Mouse (Mus musculus) neural tube, embryonic 14.5 days (tissue): ENCODE measurements at regions not wholly inside any gene's neighbourhood (a gene's known extent, or its start where the extent isn't known, plus 50 kb on each side); places are given as distances from the start of the nearest gene placed in this dataset.

Experiments
- ATAC-seq: fragments of 200-750 bp; cut with Nextera tagmentation; 2 replicates; pipeline ENCODE4 v1.8.0; 2017; ENCODE audit warnings: low read depth, mild to moderate bottlenecking, moderate TSS enrichment, moderate library complexity
- H3K27ac ChIP-seq: fragments of 300-500 bp; sonication (generic); 2 replicates; pipeline ENCODE4 v1.5.1; 2014; ENCODE audit warnings: low read depth, mild to moderate bottlenecking, control low read depth, low read length, moderate library complexity, mixed read lengths
- H3K27me3 ChIP-seq: fragments of 300-500 bp; sonication (generic); 2 replicates; pipeline ENCODE4 v1.6.1; 2014; ENCODE audit warnings: low read length; ENCODE audit not compliant: control insufficient read depth, insufficient read depth
- H3K36me3 ChIP-seq: fragments of 300-500 bp; sonication (generic); 2 replicates; pipeline ENCODE4 v1.6.1; 2014; ENCODE audit warnings: low read length, mixed read lengths; ENCODE audit not compliant: control insufficient read depth, insufficient read depth
- H3K4me1 ChIP-seq: fragments of 300-500 bp; sonication (generic); 2 replicates; pipeline ENCODE4 v1.6.1; 2014; ENCODE audit warnings: low read length; ENCODE audit not compliant: control insufficient read depth, insufficient read depth
- H3K4me2 ChIP-seq: fragments of 300-500 bp; sonication (generic); 2 replicates; pipeline ENCODE4 v1.6.1; 2014; ENCODE audit warnings: mild to moderate bottlenecking, low read depth, low read length, control low read depth
- H3K4me3 ChIP-seq: fragments of 300-500 bp; sonication (generic); 2 replicates; pipeline ENCODE4 v1.5.1; 2014; ENCODE audit warnings: low read depth, low read length, control low read depth, mixed read lengths
- H3K9ac ChIP-seq: fragments of 300-500 bp; sonication (generic); replicated peaks from 2 replicates; pipeline ENCODE4 v1.6.1; 2014; ENCODE audit warnings: low read depth, mild to moderate bottlenecking, control low read depth, low read length, mixed read lengths
- H3K9me3 ChIP-seq: fragments of 300-500 bp; sonication (generic); 2 replicates; pipeline ENCODE4 v1.6.1; 2016; ENCODE audit warnings: low read length; ENCODE audit not compliant: control insufficient read depth
- WGBS: fragments of 180-500 bp; shearing (Covaris S2); extraction: QIAGEN DNeasy Blood & Tissue Kit; methylation state at CpG from one replicate; pipeline ENCODE4 v1.1.7; 2014; 5-methylcytosine and 5-hydroxymethylcytosine counted together

GRCm38 (mm10) chr17:84009966-84010365 is 162.2 kb upstream of the Haao start:
- no peak for ATAC-seq
- Histone ChIP-seq H3K4me1 (no peaks in the 10 kb centered on the region), H3K4me3 (no peak overlapping the region), H3K27ac (peak overlapping the region; percentile 63; the same call in 1 of the 2 replicates), H3K9me3 (no peaks in the 10 kb centered on the region), H3K9ac (no peak overlapping the region), H3K4me2 (no peak overlapping the region), H3K36me3 (no peaks in the 10 kb centered on the region), H3K27me3 (no peaks in the 10 kb centered on the region)
- WGBS, result 89% methylated on average over 7 of the region's 7 CpGs

GRCm38 (mm10) chr17:84009194-84009593 is 161.4 kb upstream of the Haao start:
- Histone ChIP-seq H3K9me3 (no peaks in the 10 kb centered on the region), H3K4me2 (no peak overlapping the region), H3K27me3 (no peaks in the 10 kb centered on the region), H3K9ac (no peak overlapping the region), H3K27ac (peak overlapping the region; percentile 63; the same call in 1 of the 2 replicates), H3K4me1 (no peaks in the 10 kb centered on the region), H3K36me3 (no peaks in the 10 kb centered on the region), H3K4me3 (no peak overlapping the region)
- 44% methylated on average over 8 of the region's 8 CpGs for WGBS
- ATAC-seq, result peak; percentile 86

- H3K9me3 ChIP-seq, result no peaks in the 10 kb centered on the region
- no peak overlapping the region for H3K4me2 ChIP-seq
- no peak overlapping the region for H3K27ac ChIP-seq
- no peak overlapping the region for H3K9ac ChIP-seq
- 48% methylated on average over 7 of the region's 7 CpGs for WGBS
- no peak overlapping the region for H3K4me3 ChIP-seq
- 0 out of 2 replicates have a peak, but pooled peaks have one; percentile 29 for ATAC-seq
- H3K4me1 ChIP-seq, result no peaks in the 10 kb centered on the region
- H3K36me3 ChIP-seq, result no peaks in the 10 kb centered on the region
- no peaks in the 10 kb centered on the region for H3K27me3 ChIP-seq
These were observed 160.9 kb upstream of the Haao start for GRCm38 (mm10) chr17:84008682-84009052.

- ATAC-seq, result no peak
- no peak overlapping the region for H3K9ac ChIP-seq
- no peaks in the 10 kb centered on the region for H3K4me1 ChIP-seq
- H3K4me3 ChIP-seq, result no peak overlapping the region
- H3K4me2 ChIP-seq, result no peak overlapping the region
- no peaks in the 10 kb centered on the region for H3K27me3 ChIP-seq
- 91% methylated on average over 12 of the region's 12 CpGs for WGBS
- H3K27ac ChIP-seq, result no peak overlapping the region
- H3K36me3 ChIP-seq, result no peaks in the 10 kb centered on the region
- no peaks in the 10 kb centered on the region for H3K9me3 ChIP-seq
These were observed 160.4 kb upstream of the Haao start for GRCm38 (mm10) chr17:84008035-84008681.

GRCm38 (mm10) chr17:84006748-84007147 is 159.0 kb upstream of the Haao start:
- Histone ChIP-seq H3K4me3 (no peak overlapping the region), H3K4me1 (no peaks in the 10 kb centered on the region), H3K36me3 (no peaks in the 10 kb centered on the region), H3K27ac (no peak overlapping the region), H3K9ac (no peak overlapping the region), H3K4me2 (no peak overlapping the region), H3K27me3 (no peaks in the 10 kb centered on the region), H3K9me3 (no peaks in the 10 kb centered on the region)
- WGBS, result 93% methylated on average over 9 of the region's 9 CpGs
- ATAC-seq, result no peak

GRCm38 (mm10) chr17:84004237-84004636 is 156.5 kb upstream of the Haao start:
- Histone ChIP-seq H3K9me3 (no peaks in the 10 kb centered on the region), H3K9ac (no peak overlapping the region), H3K27ac (no peak overlapping the region), H3K4me1 (no peaks in the 10 kb centered on the region), H3K27me3 (no peaks in the 10 kb centered on the region), H3K4me3 (no peak overlapping the region), H3K36me3 (no peaks in the 10 kb centered on the region), H3K4me2 (no peak overlapping the region)
- WGBS, result 32% methylated on average over 6 of the region's 6 CpGs
- ATAC-seq, result no peak

- H3K9me3 ChIP-seq, result no peaks in the 10 kb centered on the region
- WGBS, result 41% methylated on average over 9 of the region's 9 CpGs
- H3K4me1 ChIP-seq, result no peaks in the 10 kb centered on the region
- ATAC-seq, result no peak
- no peak overlapping the region for H3K4me3 ChIP-seq
- H3K4me2 ChIP-seq, result no peak overlapping the region
- no peaks in the 10 kb centered on the region for H3K36me3 ChIP-seq
- no peaks in the 10 kb centered on the region for H3K27me3 ChIP-seq
- no peak overlapping the region for H3K9ac ChIP-seq
- H3K27ac ChIP-seq, result no peak overlapping the region
These were observed 155.9 kb upstream of the Haao start for GRCm38 (mm10) chr17:84003489-84004234.

GRCm38 (mm10) chr17:84002939-84003338 is 155.2 kb upstream of the Haao start:
- ATAC-seq, result no peak
- H3K4me3 ChIP-seq, result no peak overlapping the region
- no peak overlapping the region for H3K9ac ChIP-seq
- no peak overlapping the region for H3K4me2 ChIP-seq
- 93% methylated on average over 6 of the region's 6 CpGs for WGBS
- no peaks in the 10 kb centered on the region for H3K36me3 ChIP-seq
- H3K27ac ChIP-seq, result no peak overlapping the region
- H3K9me3 ChIP-seq, result no peaks in the 10 kb centered on the region
- no peaks in the 10 kb centered on the region for H3K27me3 ChIP-seq
- no peaks in the 10 kb centered on the region for H3K4me1 ChIP-seq

- Histone ChIP-seq H3K36me3 (no peaks in the 10 kb centered on the region), H3K4me2 (no peak overlapping the region), H3K4me3 (no peak overlapping the region), H3K9ac (no peak overlapping the region), H3K27ac (no peak overlapping the region), H3K9me3 (no peaks in the 10 kb centered on the region), H3K27me3 (no peaks in the 10 kb centered on the region), H3K4me1 (no peaks in the 10 kb centered on the region)
- no peak for ATAC-seq
- 94% methylated on average over 16 of the region's 16 CpGs for WGBS
These were observed 154.6 kb upstream of the Haao start for GRCm38 (mm10) chr17:84002327-84002726.
